Mouse (Mus musculus) left cerebral cortex, postnatal 10 days (tissue): Measurements from ENCODE around the gene Ercc6. TPM values are rescaled to one million over a fixed set of nuclear protein-coding genes. Genes with fewer than 3 reads are reported as not detected.

Experiments
- DNase-seq, 2 experiments: peaks; one replicate each; pipeline ENCODE4 v3.0.0; 2021 to 2022; ENCODE audit warnings: low spot score in 2 of 2, mixed read lengths in 1 of 2; ENCODE audit errors: extremely low spot score in 1 of 2
- intact Hi-C: fragments of 180-260 bp; cut with DNase I; formaldehyde crosslinking; loops from one replicate; pipeline ENCODE4 v1.15.1; 2025
- total RNA-seq, 2 experiments: library from RNA; stranded (reverse); gene quantifications; 2 replicates each; pipeline ENCODE4 v1.2.3; 2021

Ercc6 gene
- total RNA-seq, 2 experiments from 2014 or later, result 16.7 to 18.9 TPM

GRCm38 (mm10) chr14:32509443-32509961 is 3.8 kb upstream of the Ercc6 start:
- DNase-seq, result no peak
- intact Hi-C loops, result no loop called here

- intact Hi-C loops, result no loop called here
- DNase-seq, result no peak
Measured at GRCm38 (mm10) chr14:32512912-32513311, 409 bp upstream of the Ercc6 start.

GRCm38 (mm10) chr14:32516086-32516485 is 2.8 kb downstream of the Ercc6 start:
- intact Hi-C loops, result no loop called here

GRCm38 (mm10) chr14:32518543-32518942 is 5.2 kb downstream of the Ercc6 start:
- intact Hi-C loops, result no loop called here
- no peak for DNase-seq

More at GRCm38 (mm10) chr14:32516086-32516485, 2.8 kb downstream of the Ercc6 start:
- no peak for DNase-seq

- no peak for DNase-seq
- intact Hi-C loops, result no loop called here
Measured at GRCm38 (mm10) chr14:32520400-32520926, 7.1 kb downstream of the Ercc6 start.

GRCm38 (mm10) chr14:32522336-32522735 is 9.0 kb downstream of the Ercc6 start:
- DNase-seq, result no peak
- intact Hi-C loops, result no loop called here

- no peak for DNase-seq
- intact Hi-C loops, result no loop called here
Measured at GRCm38 (mm10) chr14:32524071-32524470, 10.8 kb downstream of the Ercc6 start.

- no peak for DNase-seq
- intact Hi-C loops, result no loop called here
Measured at GRCm38 (mm10) chr14:32525996-32526705, 12.8 kb downstream of the Ercc6 start.

GRCm38 (mm10) chr14:32527211-32527610 is 13.9 kb downstream of the Ercc6 start:
- no peak for DNase-seq
- intact Hi-C loops, result no loop called here

- no peak for DNase-seq
- intact Hi-C loops, result no loop called here
Measured at GRCm38 (mm10) chr14:32529036-32529435, 15.7 kb downstream of the Ercc6 start.

- intact Hi-C loops, result loop anchor here (5.0 to 10.0 kb wide), 2 partner anchors 56 to 674 kb away; no protein-coding TSS in a partner anchor
Measured at GRCm38 (mm10) chr14:32530896-32531295, 17.6 kb downstream of the Ercc6 start.

GRCm38 (mm10) chr14:32531371-32531770 is 18.1 kb downstream of the Ercc6 start:
- intact Hi-C loops, result loop anchor here (5.0 to 10.0 kb wide), 2 partner anchors 56 to 673 kb away; no protein-coding TSS in a partner anchor

More at GRCm38 (mm10) chr14:32530896-32531295, 17.6 kb downstream of the Ercc6 start:
- DNase-seq, result peak; percentile 40 to 46

GRCm38 (mm10) chr14:32532381-32533147 is 19.2 kb downstream of the Ercc6 start:
- intact Hi-C loops, result loop anchor here (5.0 to 10.0 kb wide), 2 partner anchors 55 to 672 kb away; no protein-coding TSS in a partner anchor
- DNase-seq, result no peak

More at GRCm38 (mm10) chr14:32531371-32531770, 18.1 kb downstream of the Ercc6 start:
- DNase-seq, result no peak

- intact Hi-C loops, result loop anchor here (5.0 to 10.0 kb wide), 2 partner anchors 54 to 672 kb away; no protein-coding TSS in a partner anchor
- DNase-seq, result no peak
Measured at GRCm38 (mm10) chr14:32533148-32533520, 19.8 kb downstream of the Ercc6 start.

- intact Hi-C loops, result loop anchor here (5.0 to 10.0 kb wide), 2 partner anchors 54 to 671 kb away; no protein-coding TSS in a partner anchor
- DNase-seq, result no peak
Measured at GRCm38 (mm10) chr14:32533656-32534055, 20.3 kb downstream of the Ercc6 start.

GRCm38 (mm10) chr14:32534137-32534536 is 20.8 kb downstream of the Ercc6 start:
- no peak for DNase-seq
- intact Hi-C loops, result loop anchor here (5.0 to 10.0 kb wide), 2 partner anchors 53 to 671 kb away; no protein-coding TSS in a partner anchor

- peak; percentile 42 to 55 for DNase-seq
- intact Hi-C loops, result loop anchor here (10.0 kb wide), 1 partner anchor 668 kb away; no protein-coding TSS in a partner anchor
Measured at GRCm38 (mm10) chr14:32536763-32537162, 23.4 kb downstream of the Ercc6 start.

- DNase-seq, result no peak
- intact Hi-C loops, result loop anchor here (10.0 kb wide), 1 partner anchor 667 kb away; no protein-coding TSS in a partner anchor
Measured at GRCm38 (mm10) chr14:32538115-32538514, 24.8 kb downstream of the Ercc6 start.

GRCm38 (mm10) chr14:32543075-32543474 is 29.8 kb downstream of the Ercc6 start:
- intact Hi-C loops, result no loop called here
- no peak for DNase-seq
